ENCODE assay signal across 11 mouse cellular contexts in the genomic region with DNA sequence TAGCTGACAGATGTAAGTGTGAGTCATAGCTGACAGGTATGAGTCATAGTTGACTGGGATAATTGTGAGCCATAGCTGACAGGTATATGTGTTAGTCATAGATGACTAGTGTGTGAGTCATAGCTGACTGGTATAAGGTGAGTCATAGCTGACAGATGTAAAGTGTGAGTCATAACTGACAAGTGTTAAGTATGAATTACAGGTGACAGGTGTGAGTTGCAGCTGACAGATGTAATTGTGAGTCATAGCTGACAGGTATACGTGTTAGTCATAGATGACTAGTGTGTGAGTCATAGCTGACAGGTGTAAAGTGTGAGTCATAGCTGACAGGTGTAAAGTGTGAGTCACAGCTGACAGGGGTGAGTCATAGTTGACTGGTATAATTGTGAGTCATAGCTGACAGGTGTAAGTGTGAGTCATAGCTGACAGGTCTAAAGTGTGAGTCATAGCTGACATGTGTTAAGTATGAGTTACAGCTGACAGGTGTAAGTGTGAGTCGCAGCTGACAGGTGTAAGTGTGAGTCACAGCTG. TPM values are rescaled to one million over a fixed set of nuclear protein-coding genes. Genes with fewer than 3 reads are reported as not detected.
DNase-seq lines count a peak whose midpoint lies in the region; ATAC-seq and TF ChIP-seq lines count a peak whose summit lies in the region.
"Had no signal": no experiment of that assay in that cellular context is flagged by ENCODE, and none has a peak within 500 bp of the region (broad histone marks: within the 10 kb centered on the region; RNA-seq: fewer than 3 reads in every experiment).

No protein-coding gene starts in this region.

- no peaks in the 10 kb centered on the region for H3K9me3 ChIP-seq in forebrain, embryonic 13.5 days (replicated peaks)
- H3K9me3 ChIP-seq in forebrain, embryonic 12.5 days, result no peaks in the 10 kb centered on the region
- H3K9me3 ChIP-seq in liver, embryonic 13.5 days (replicated peaks), result no peaks in the 10 kb centered on the region
- H3K9me3 ChIP-seq in intestine, embryonic 14.5 days (ENCODE audit: control insufficient read depth, low read length), result no peaks in the 10 kb centered on the region
- no peaks in the 10 kb centered on the region for H3K9me3 ChIP-seq in stomach, postnatal 0 days (ENCODE audit: control insufficient read depth, low read length)
- H3K9me3 ChIP-seq: hindbrain, embryonic 15.5 days; neural tube, embryonic 13.5 days had no signal

- no peaks in the 10 kb centered on the region for H3K27me3 ChIP-seq in forebrain, embryonic 13.5 days
- no peaks in the 10 kb centered on the region for H3K27me3 ChIP-seq in forebrain, embryonic 12.5 days
- no peaks in the 10 kb centered on the region for H3K27me3 ChIP-seq in liver, embryonic 13.5 days
- no peaks in the 10 kb centered on the region for H3K27me3 ChIP-seq in intestine, embryonic 14.5 days (replicated peaks; ENCODE audit: control insufficient read depth, insufficient read depth, low read length)
- no peaks in the 10 kb centered on the region for H3K27me3 ChIP-seq in stomach, postnatal 0 days (ENCODE audit: control insufficient read depth, insufficient read depth, low read length)
- H3K27me3 ChIP-seq: hindbrain, embryonic 15.5 days; neural tube, embryonic 13.5 days had no signal

- H3K27ac ChIP-seq in forebrain, embryonic 13.5 days, result no peak overlapping the region
- no peak overlapping the region for H3K27ac ChIP-seq in forebrain, embryonic 12.5 days
- no peak overlapping the region for H3K27ac ChIP-seq in liver, embryonic 13.5 days
- no peak overlapping the region for H3K27ac ChIP-seq in intestine, embryonic 14.5 days (ENCODE audit: low read depth)
- no peak overlapping the region for H3K27ac ChIP-seq in stomach, postnatal 0 days (replicated peaks)
- H3K27ac ChIP-seq: hindbrain, embryonic 15.5 days; neural tube, embryonic 13.5 days had no signal

- no peaks in the 10 kb centered on the region for H3K4me1 ChIP-seq in forebrain, embryonic 13.5 days
- no peaks in the 10 kb centered on the region for H3K4me1 ChIP-seq in forebrain, embryonic 12.5 days
- peaks cover 10% of the 10 kb centered on the region for H3K4me1 ChIP-seq in liver, embryonic 13.5 days (replicated peaks)
- no peaks in the 10 kb centered on the region for H3K4me1 ChIP-seq in intestine, embryonic 14.5 days (replicated peaks; ENCODE audit: control insufficient read depth, insufficient read depth, low read length)
- H3K4me1 ChIP-seq in stomach, postnatal 0 days (replicated peaks; ENCODE audit: control insufficient read depth, insufficient read depth), result no peaks in the 10 kb centered on the region; the same call in 1 of the 2 replicates
- H3K4me1 ChIP-seq: hindbrain, embryonic 15.5 days; neural tube, embryonic 13.5 days had no signal

- H3K9ac ChIP-seq in forebrain, embryonic 13.5 days, result no peak overlapping the region
- no peak overlapping the region for H3K9ac ChIP-seq in forebrain, embryonic 12.5 days
- no peak overlapping the region for H3K9ac ChIP-seq in liver, embryonic 13.5 days
- no peak overlapping the region for H3K9ac ChIP-seq in intestine, embryonic 14.5 days (ENCODE audit: low read length)
- H3K9ac ChIP-seq in stomach, postnatal 0 days (ENCODE audit: low read length), result no peak overlapping the region
- H3K9ac ChIP-seq: hindbrain, embryonic 15.5 days; neural tube, embryonic 13.5 days had no signal

- H3K36me3 ChIP-seq in forebrain, embryonic 13.5 days (ENCODE audit: poor library complexity, severe bottlenecking), result no peaks in the 10 kb centered on the region
- H3K36me3 ChIP-seq in forebrain, embryonic 12.5 days (replicated peaks), result no peaks in the 10 kb centered on the region
- no peaks in the 10 kb centered on the region for H3K36me3 ChIP-seq in liver, embryonic 13.5 days
- H3K36me3 ChIP-seq in intestine, embryonic 14.5 days (ENCODE audit: control insufficient read depth, insufficient read depth, low read length), result no peaks in the 10 kb centered on the region
- H3K36me3 ChIP-seq in stomach, postnatal 0 days (ENCODE audit: control insufficient read depth, insufficient read depth, low read length), result no peaks in the 10 kb centered on the region
- H3K36me3 ChIP-seq: hindbrain, embryonic 15.5 days had no signal

- TF ChIP-seq CTCF in stomach, postnatal 0 days (IDR thresholded peaks at IDR 0.05; ENCODE audit: low read depth), result no peak

- TF ChIP-seq EP300 in stomach, postnatal 0 days (optimal IDR thresholded peaks at IDR 0.05), result no peak

- DNase-seq in liver, embryonic 13.5 days, result no peak
- no peak for DNase-seq in liver
- DNase-seq in intestine, embryonic 14.5 days (ENCODE audit: low spot score), result no peak
- DNase-seq in stomach, postnatal 0 days (ENCODE audit: low spot score), result peak; percentile 65
- DNase-seq in right cerebral cortex, postnatal 10 days (ENCODE audit: low spot score in 2 of 2), result no peak
- DNase-seq: lung, adult 18-20 months had no signal

- H3K4me3 ChIP-seq in forebrain, embryonic 13.5 days, result no peak overlapping the region
- H3K4me3 ChIP-seq in forebrain, embryonic 12.5 days (replicated peaks), result no peak overlapping the region
- H3K4me3 ChIP-seq in liver, embryonic 13.5 days (replicated peaks), result no peak overlapping the region
- H3K4me3 ChIP-seq in intestine, embryonic 14.5 days (ENCODE audit: low read depth, low read length), result no peak overlapping the region
- H3K4me3 ChIP-seq in stomach, postnatal 0 days (ENCODE audit: low read depth, low read length), result no peak overlapping the region
- H3K4me3 ChIP-seq: hindbrain, embryonic 15.5 days; neural tube, embryonic 13.5 days had no signal

- WGBS in forebrain, embryonic 13.5 days, result 88% methylated on average over 2 of the region's 2 CpGs
- WGBS in forebrain, embryonic 12.5 days, result 89% methylated on average over 2 of the region's 2 CpGs
- WGBS in liver, embryonic 13.5 days (ENCODE audit: insufficient replicate concordance), result 76% methylated on average over 2 of the region's 2 CpGs
- 86% methylated on average over 2 of the region's 2 CpGs for whole genome bisulfite sequencing in intestine, embryonic 14.5 days
- 60% methylated on average over 2 of the region's 2 CpGs for WGBS in stomach, postnatal 0 days

- peak; percentile 55 for ATAC-seq in forebrain, embryonic 13.5 days
- no peak for ATAC-seq in forebrain, embryonic 12.5 days (ENCODE audit: low FRiP score)
- peak; percentile 54 for ATAC-seq in liver, embryonic 13.5 days (ENCODE audit: low read depth)
- ATAC-seq in intestine, embryonic 14.5 days (replicated peaks; ENCODE audit: low FRiP score, low TSS enrichment, low read depth), result peak; percentile 53; the same call in 1 of the 2 replicates
- ATAC-seq in stomach, postnatal 0 days (ENCODE audit: low FRiP score, low TSS enrichment), result peak; percentile 91
- ATAC-seq in megakaryocyte progenitor cell, adult 5-6 weeks (replicated peaks; ENCODE audit: poor library complexity), result no peak

- no peak overlapping the region for H3K4me2 ChIP-seq in forebrain, embryonic 13.5 days
- H3K4me2 ChIP-seq in forebrain, embryonic 12.5 days, result no peak overlapping the region
- no peak overlapping the region for H3K4me2 ChIP-seq in liver, embryonic 13.5 days
- no peak overlapping the region for H3K4me2 ChIP-seq in intestine, embryonic 14.5 days (ENCODE audit: low read length)
- no peak overlapping the region for H3K4me2 ChIP-seq in stomach, postnatal 0 days (replicated peaks; ENCODE audit: low read depth)
- H3K4me2 ChIP-seq: hindbrain, embryonic 15.5 days; neural tube, embryonic 13.5 days had no signal

RNA-seq across cellular contexts. Expression of a gene that starts 10.6 kb away (rescaled TPM):
- 75.2 and 84.1 TPM in 2 replicates for polyA plus RNA-seq in forebrain, embryonic 13.5 days (2015; fragmentation: Nextera tagmentation; extraction: Ambion mirVana)
- 100 and 101 TPM in 2 replicates for polyA plus RNA-seq in forebrain, embryonic 12.5 days (2016; fragmentation: Nextera tagmentation; extraction: Ambion mirVana)
- polyA plus RNA-seq in liver, embryonic 13.5 days (2015; fragmentation: Nextera tagmentation; extraction: Ambion mirVana), result 16.2 and 20.3 TPM in 2 replicates
- polyA plus RNA-seq in intestine, embryonic 14.5 days (2014; fragmentation: Nextera tagmentation; extraction: Ambion mirVana), result 104 and 114 TPM in 2 replicates
- 63.5 and 66.8 TPM in 2 replicates for polyA plus RNA-seq in stomach, postnatal 0 days (2015; fragmentation: Nextera tagmentation; extraction: Ambion mirVana)
- total RNA-seq in megakaryocyte progenitor cell, adult 5-6 weeks (2015), result 12.0 and 13.2 TPM in 2 replicates
- 10.1 and 11.3 TPM in 2 replicates for total RNA-seq in megakaryocyte progenitor cell, adult 5-6 weeks (2017)

Comparison
In these comparisons a context has a peak if more than half of its experiments do, and no peak if none do; other contexts are left out.
1. ATAC-seq: peak in forebrain, embryonic 13.5 days (single experiment), liver, embryonic 13.5 days (single experiment), intestine, embryonic 14.5 days (single experiment) and stomach, postnatal 0 days (single experiment); none in forebrain, embryonic 12.5 days (single experiment) and megakaryocyte progenitor cell, adult 5-6 weeks (single experiment).